Mouse (Mus musculus) small intestine, adult 2 months (tissue): ENCODE data around the gene Dguok.

Source experiments
- CTCF ChIP-seq: fragments of 200-500 bp; IDR thresholded peaks from 2 replicates; pipeline ENCODE4 v1.5.1; 2012; ENCODE audit warnings: low read depth, mild to moderate bottlenecking, control low read depth, inconsistent platforms, low read length, moderate library complexity, mixed read lengths; ENCODE audit not compliant: insufficient replicate concordance, insufficient read length; ENCODE audit errors: extremely low read depth
- POLR2A ChIP-seq: fragments of 200-500 bp; IDR thresholded peaks from 2 replicates; pipeline ENCODE4 v1.6.1; 2012; ENCODE audit warnings: low read depth, mild to moderate bottlenecking, control low read depth, inconsistent platforms, low read length, moderate library complexity

DNA sequence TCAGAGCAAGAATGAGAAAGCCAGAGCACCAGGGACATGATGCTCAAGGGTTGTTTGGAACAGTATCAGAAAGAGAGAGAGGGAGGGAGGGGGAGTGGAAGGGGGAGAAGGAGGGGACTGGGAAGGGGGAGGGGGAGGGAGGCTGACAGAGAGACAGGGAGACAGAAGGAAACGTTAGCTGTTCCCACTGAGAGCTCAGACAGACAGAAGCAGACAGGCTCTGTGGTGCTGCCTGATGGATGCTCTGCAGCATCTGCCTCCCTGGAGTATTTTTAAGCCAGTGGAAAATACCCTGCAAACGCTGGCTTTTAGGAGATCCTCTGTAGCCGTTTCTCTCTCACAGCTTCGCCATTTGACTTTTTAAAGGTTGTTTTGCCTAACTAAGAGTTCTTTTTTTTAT is 33.2 kb upstream of the Dguok start:
- TF ChIP-seq CTCF (no peak), POLR2A (no peak)
